Mouse (Mus musculus): ENCODE results near the gene Whrn.

DNA sequence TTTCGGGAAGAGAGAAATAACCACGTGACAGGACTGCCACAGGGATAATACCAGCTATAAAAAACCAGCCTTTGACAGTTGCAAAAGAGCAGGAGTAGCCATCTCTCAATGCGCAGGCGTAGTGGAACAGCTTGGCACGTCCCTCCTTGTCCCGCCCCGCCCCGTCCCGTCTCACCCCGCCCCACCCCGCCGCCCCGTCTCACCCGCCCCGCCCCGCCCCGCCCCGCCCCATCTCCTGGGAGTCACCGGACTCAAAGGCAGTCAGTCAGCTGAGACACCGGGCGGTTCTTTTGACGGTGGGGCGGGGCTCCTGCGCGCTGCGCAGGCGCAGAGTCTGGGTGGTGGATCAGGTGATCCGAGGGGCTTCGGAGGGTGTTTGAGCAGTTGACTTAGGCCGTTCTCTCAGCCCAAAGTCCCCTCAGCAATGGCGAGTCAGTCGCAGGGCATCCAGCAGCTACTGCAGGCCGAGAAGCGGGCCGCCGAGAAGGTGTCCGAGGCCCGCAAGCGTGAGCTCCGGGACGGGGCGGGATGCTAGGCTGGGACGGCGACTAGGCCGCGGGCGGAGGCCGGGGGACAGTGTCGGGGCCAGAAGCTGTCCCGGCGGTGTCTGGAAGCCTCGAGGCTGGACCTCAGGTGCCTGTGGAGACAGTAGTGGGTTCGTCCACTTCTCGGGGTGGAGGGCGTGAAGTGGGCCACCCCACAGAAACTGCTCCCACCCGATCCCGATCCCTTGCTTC, 48.9 kb upstream of the Whrn start, which contains the start of gene Atp6v1g1:
- no peak for TF ChIP-seq CTCF (IDR thresholded peaks at IDR 0.05; ENCODE audit: low read depth)
- peak; percentile 40; the same call in 1 of the 2 replicates for TF ChIP-seq EP300 (IDR thresholded peaks at IDR 0.05; ENCODE audit: low read depth)
